Mouse (Mus musculus) MEL (cell line): ENCODE data around the gene Igflr1. TPM values are rescaled to one million over a fixed set of nuclear protein-coding genes. Genes with fewer than 3 reads are reported as not detected.

Source experiments
- DNase-seq: peaks from one replicate; pipeline ENCODE4 v3.0.0; 2011; ENCODE audit warnings: low read depth, low spot score
- H3K27ac ChIP-seq: 2 replicates; pipeline ENCODE4 v1.5.1; 2012; ENCODE audit warnings: low read depth, mild to moderate bottlenecking, control low read depth, low read length, moderate library complexity; ENCODE audit not compliant: control insufficient read depth
- H3K27me3 ChIP-seq, 2 experiments: fragments of 150-350 bp in 1 of 2; sonication (generic) in 1 of 2; 2 replicates each; pipeline ENCODE4 v1.6.1; 2012; ENCODE audit warnings: low read length in 2 of 2, mild to moderate bottlenecking in 2 of 2, improper control_type of control experiment in 1 of 2, moderate library complexity in 1 of 2; ENCODE audit not compliant: insufficient read depth in 2 of 2, control insufficient read depth in 1 of 2
- H3K36me3 ChIP-seq, 2 experiments: 2 replicates each; pipeline ENCODE4 v1.6.1; 2012 to 2014; ENCODE audit warnings: low read length in 2 of 2, improper control_type of control experiment in 1 of 2, inconsistent platforms in 1 of 2, mild to moderate bottlenecking in 1 of 2; ENCODE audit not compliant: insufficient read depth in 2 of 2, control insufficient read depth in 1 of 2
- H3K4me1 ChIP-seq, 2 experiments: fragments of 150-350 bp in 1 of 2; sonication (generic) in 1 of 2; 2 replicates each; pipeline ENCODE4 v1.6.1; 2012; ENCODE audit warnings: low read length in 2 of 2, improper control_type of control experiment in 1 of 2, mild to moderate bottlenecking in 1 of 2; ENCODE audit not compliant: insufficient read depth in 2 of 2, control insufficient read depth in 1 of 2
- H3K4me3 ChIP-seq, 2 experiments: fragments of 150-350 bp in 1 of 2; sonication (generic) in 1 of 2; 2 replicates each; pipeline ENCODE4 v1.5.1; 2012; ENCODE audit warnings: low read depth in 2 of 2, low read length in 2 of 2, mild to moderate bottlenecking in 2 of 2, moderate library complexity in 2 of 2, control low read depth in 1 of 2, improper control_type of control experiment in 1 of 2; ENCODE audit not compliant: control insufficient read depth in 1 of 2, insufficient read depth in 1 of 2
- H3K79me2 ChIP-seq: 2 replicates; pipeline ENCODE4 v1.6.1; 2012; ENCODE audit warnings: mild to moderate bottlenecking, low read length, moderate library complexity; ENCODE audit not compliant: control insufficient read depth, poor library complexity, insufficient read depth
- H3K9ac ChIP-seq: 2 replicates; pipeline ENCODE4 v1.6.1; 2012; ENCODE audit warnings: low read depth, mild to moderate bottlenecking, control low read depth, low read length, moderate library complexity; ENCODE audit not compliant: control insufficient read depth, poor library complexity, severe bottlenecking
- H3K9me3 ChIP-seq: fragments of 150-350 bp; sonication (generic); replicated peaks from 2 replicates; pipeline ENCODE4 v1.6.1; 2012; ENCODE audit warnings: mild to moderate bottlenecking, low read length, improper control_type of control experiment, moderate library complexity; ENCODE audit not compliant: insufficient read depth
- GATA1 ChIP-seq: IDR thresholded peaks from 2 replicates; pipeline ENCODE4 v1.6.1; 2011; ENCODE audit warnings: low read depth, low read length, improper control_type of control experiment
- MAFK ChIP-seq: IDR thresholded peaks from 2 replicates; pipeline ENCODE4 v1.6.1; 2011; ENCODE audit warnings: low read depth, mild to moderate bottlenecking, low read length, improper control_type of control experiment, borderline replicate concordance
- polyA plus RNA-seq, 2 experiments: library from polyadenylated mRNA; stranded (reverse) in 1 of 2; unstranded in 1 of 2; fragments of >175 nt in 1 of 2; fragments of >200 nt in 1 of 2; gene quantifications; 2 replicates each; pipeline versions ENCODE4 v1.2.1 to v1.2.4; 2012; ENCODE audit warnings: low replicate concordance in 2 of 2, low read depth in 1 of 2; ENCODE audit not compliant: insufficient read length in 2 of 2, insufficient read depth in 1 of 2, missing spikeins in 1 of 2
- total RNA-seq: library from RNA; depleted of rRNA; stranded (reverse); fragments of 300-350 nt; gene quantifications from 2 replicates; pipeline ENCODE4 v1.2.3, GENCODE M21; 2012; rRNA removed

Gene Igflr1
- total and polyA plus RNA-seq, 3 experiments = 1.3 to 3.1 TPM; not detected in 1

GRCm38 (mm10) chr7:30615049-30615760, 50.0 kb downstream of the Igflr1 start:
- DNase-seq = peak; percentile 75
- H3K4me3 ChIP-seq = no peak overlapping the region
- TF ChIP-seq GATA1 = peak; percentile 45; the same call in 1 of the 2 replicates
- TF ChIP-seq MAFK = no peak
- peak overlapping the region; percentile 19; the same call in 1 of the 2 replicates for H3K27ac ChIP-seq
- no peak overlapping the region for H3K9ac ChIP-seq
- no peaks in the 10 kb centered on the region for H3K27me3 ChIP-seq
- H3K9me3 ChIP-seq = no peaks in the 10 kb centered on the region
- H3K36me3 ChIP-seq = peaks cover 4 to 10% of the 10 kb centered on the region in 2 experiments
- no peaks in the 10 kb centered on the region for H3K79me2 ChIP-seq
- H3K4me1 ChIP-seq = peaks cover 0 to 3% of the 10 kb centered on the region in 2 experiments; a peak in 2 of 4 replicates

Other genes starting within 250 kb of the Igflr1 start
Only the 30 nearest of the 32 such genes appear.
- not detected in 2 replicates for gene Lrfn3, start 202.7 kb upstream of the Igflr1 start, total RNA-seq
- gene Lrfn3, start 202.7 kb upstream of the Igflr1 start, polyA plus RNA-seq = not detected
- 2.8 and 3.9 TPM in 2 replicates for gene Tyrobp, start 151.7 kb upstream of the Igflr1 start, total RNA-seq
- gene Tyrobp, start 151.7 kb upstream of the Igflr1 start, polyA plus RNA-seq = 10 to 100 TPM in 1 of 2 experiments, not detected in 1; 13.6 TPM
- 7.1 and 15.5 TPM in 2 replicates for gene Hcst, start 145.6 kb upstream of the Igflr1 start, total RNA-seq
- 10 to 100 TPM in 1 of 2 experiments, not detected in 1; 28.1 TPM for gene Hcst, start 145.6 kb upstream of the Igflr1 start, polyA plus RNA-seq
- 6.2 and 7.0 TPM in 2 replicates for gene Nfkbid, start 143.7 kb upstream of the Igflr1 start, total RNA-seq
- 10 to 100 TPM in 1 of 2 experiments, not detected in 1; 16.7 TPM for gene Nfkbid, start 143.7 kb upstream of the Igflr1 start, polyA plus RNA-seq
- 1.5 and 1.9 TPM in 2 replicates for gene Aplp1, start 119.9 kb upstream of the Igflr1 start, total RNA-seq
- 1 to 10 TPM in 1 of 2 experiments, not detected in 1; 7.1 TPM for gene Aplp1, start 119.9 kb upstream of the Igflr1 start, polyA plus RNA-seq
- not detected in 2 replicates for gene Kirrel2, start 107.7 kb upstream of the Igflr1 start, total RNA-seq
- not detected for gene Kirrel2, start 107.7 kb upstream of the Igflr1 start, polyA plus RNA-seq
- 1.3 and 2.3 TPM in 2 replicates for gene Nphs1, start 107.1 kb upstream of the Igflr1 start, total RNA-seq
- 1 to 10 TPM in 1 of 2 experiments, not detected in 1; 1.2 TPM for gene Nphs1, start 107.1 kb upstream of the Igflr1 start, polyA plus RNA-seq
- gene Prodh2, start 71.8 kb upstream of the Igflr1 start, total RNA-seq = not detected in 2 replicates
- not detected for gene Prodh2, start 71.8 kb upstream of the Igflr1 start, polyA plus RNA-seq
- gene Arhgap33, start 30.4 kb upstream of the Igflr1 start, total RNA-seq = 1.8 and 2.4 TPM in 2 replicates
- gene Arhgap33, start 30.4 kb upstream of the Igflr1 start, polyA plus RNA-seq = 10 to 100 TPM in 1 of 2 experiments, not detected in 1; 22.3 TPM
- gene Hspb6, start 13.2 kb upstream of the Igflr1 start, total RNA-seq = 1.2 and 1.5 TPM in 2 replicates
- gene Hspb6, start 13.2 kb upstream of the Igflr1 start, polyA plus RNA-seq = 10 to 100 TPM in 1 of 2 experiments, not detected in 1; 12.4 TPM
- gene Proser3, start 13.1 kb upstream of the Igflr1 start, total RNA-seq = 2.3 and 2.4 TPM in 2 replicates
- 1 to 10 TPM in 1 of 2 experiments, not detected in 1; 8.9 TPM for gene Proser3, start 13.1 kb upstream of the Igflr1 start, polyA plus RNA-seq
- gene Lin37, start 5.6 kb upstream of the Igflr1 start, total RNA-seq = 10.9 and 12.0 TPM in 2 replicates
- gene Lin37, start 5.6 kb upstream of the Igflr1 start, polyA plus RNA-seq = 10 to 100 TPM in 1 of 2 experiments, not detected in 1; 49.8 TPM
- 67.2 and 74.2 TPM in 2 replicates for gene U2af1l4, start 2.1 kb upstream of the Igflr1 start, total RNA-seq
- gene U2af1l4, start 2.1 kb upstream of the Igflr1 start, polyA plus RNA-seq = 10 to 100 TPM in 1 of 2 experiments, not detected in 1; 72.5 TPM
- gene Gm49396, start 2.1 kb upstream of the Igflr1 start, total RNA-seq = 1.4 and 1.9 TPM in 2 replicates
- 1 to 10 TPM in 1 of 2 experiments, not detected in 1; 4.2 TPM for gene Gm49396, start 2.1 kb upstream of the Igflr1 start, polyA plus RNA-seq
- gene Psenen, start 1.8 kb upstream of the Igflr1 start, total RNA-seq = 43.0 and 60.8 TPM in 2 replicates
- 100 to 1,000 TPM in 1 of 2 experiments, not detected in 1; 157 TPM for gene Psenen, start 1.8 kb upstream of the Igflr1 start, polyA plus RNA-seq
- gene Kmt2b, start 23.3 kb downstream of the Igflr1 start, total RNA-seq = 13.2 and 15.6 TPM in 2 replicates
- 10 to 100 TPM in 1 of 2 experiments, not detected in 1; 48.2 TPM for gene Kmt2b, start 23.3 kb downstream of the Igflr1 start, polyA plus RNA-seq
- gene Zbtb32, start 33.5 kb downstream of the Igflr1 start, total RNA-seq = 20.1 and 25.9 TPM in 2 replicates
- gene Zbtb32, start 33.5 kb downstream of the Igflr1 start, polyA plus RNA-seq = 10 to 100 TPM in 1 of 2 experiments, not detected in 1; 32.8 TPM
- 0.42 and 0.54 TPM in 2 replicates for gene Upk1a, start 47.4 kb downstream of the Igflr1 start, total RNA-seq
- gene Upk1a, start 47.4 kb downstream of the Igflr1 start, polyA plus RNA-seq = 1 to 10 TPM in 1 of 2 experiments, not detected in 1; 1.6 TPM
- 566 and 611 TPM in 2 replicates for gene Cox6b1, start 60.7 kb downstream of the Igflr1 start, total RNA-seq
- gene Cox6b1, start 60.7 kb downstream of the Igflr1 start, polyA plus RNA-seq = 100 to 1,000 TPM in 1 of 2 experiments, not detected in 1; 799 TPM
- 0.15 TPM in 1 of 2 replicates, not detected in the other for gene Etv2, start 70.4 kb downstream of the Igflr1 start, total RNA-seq
- not detected for gene Etv2, start 70.4 kb downstream of the Igflr1 start, polyA plus RNA-seq
- 103 and 124 TPM in 2 replicates for gene Rbm42, start 84.9 kb downstream of the Igflr1 start, total RNA-seq
- 100 to 1,000 TPM in 1 of 2 experiments, not detected in 1; 129 TPM for gene Rbm42, start 84.9 kb downstream of the Igflr1 start, polyA plus RNA-seq
- gene Haus5, start 99.6 kb downstream of the Igflr1 start, total RNA-seq = 34.3 and 35.0 TPM in 2 replicates
- gene Haus5, start 99.6 kb downstream of the Igflr1 start, polyA plus RNA-seq = 10 to 100 TPM in 1 of 2 experiments, not detected in 1; 55.9 TPM
- not detected in 2 replicates for gene Pmis2, start 106.2 kb downstream of the Igflr1 start, total RNA-seq
- not detected for gene Pmis2, start 106.2 kb downstream of the Igflr1 start, polyA plus RNA-seq
- gene 2200002J24Rik, start 133.5 kb downstream of the Igflr1 start, total RNA-seq = 0.52 TPM in 1 of 2 replicates, not detected in the other
- 1 to 10 TPM in 1 of 2 experiments, not detected in 1; 1.2 TPM for gene 2200002J24Rik, start 133.5 kb downstream of the Igflr1 start, polyA plus RNA-seq
- gene Atp4a, start 146.8 kb downstream of the Igflr1 start, total RNA-seq = 2.7 and 3.0 TPM in 2 replicates
- 1 to 10 TPM in 1 of 2 experiments, not detected in 1; 1.5 TPM for gene Atp4a, start 146.8 kb downstream of the Igflr1 start, polyA plus RNA-seq
- gene Tmem147, start 164.1 kb downstream of the Igflr1 start, total RNA-seq = 218 and 266 TPM in 2 replicates
- gene Tmem147, start 164.1 kb downstream of the Igflr1 start, polyA plus RNA-seq = 100 to 1,000 TPM; 307 to 324 TPM
- gene Gapdhs, start 178.3 kb downstream of the Igflr1 start, total RNA-seq = not detected in 2 replicates
- under 1 TPM in 1 of 2 experiments, not detected in 1; 0.49 TPM for gene Gapdhs, start 178.3 kb downstream of the Igflr1 start, polyA plus RNA-seq
- gene Sbsn, start 186.0 kb downstream of the Igflr1 start, total RNA-seq = 1.2 TPM in 1 of 2 replicates, not detected in the other
- under 1 TPM in 1 of 2 experiments, not detected in 1; 0.17 TPM for gene Sbsn, start 186.0 kb downstream of the Igflr1 start, polyA plus RNA-seq
- gene Dmkn, start 198.3 kb downstream of the Igflr1 start, total RNA-seq = not detected in 2 replicates
- not detected for gene Dmkn, start 198.3 kb downstream of the Igflr1 start, polyA plus RNA-seq
- gene Krtdap, start 222.5 kb downstream of the Igflr1 start, total RNA-seq = not detected in 2 replicates
- gene Krtdap, start 222.5 kb downstream of the Igflr1 start, polyA plus RNA-seq = not detected